Mouse (Mus musculus) midbrain, embryonic 16.5 days (tissue): ENCODE measurements around the gene Btg4. TPM values are rescaled to one million over a fixed set of nuclear protein-coding genes. Genes with fewer than 3 reads are reported as not detected.

ENCODE experiments used
- ATAC-seq: fragments of 200-750 bp; cut with Nextera tagmentation; 2 replicates; pipeline ENCODE4 v1.8.0; 2017; ENCODE audit warnings: moderate TSS enrichment
- H3K27ac ChIP-seq: fragments of 300-500 bp; sonication (generic); 2 replicates; pipeline ENCODE4 v1.5.1; 2014; ENCODE audit warnings: mild to moderate bottlenecking, low read length, mixed read lengths
- H3K27me3 ChIP-seq: fragments of 300-500 bp; sonication (generic); 2 replicates; pipeline ENCODE4 v1.6.1; 2014; ENCODE audit warnings: low read depth, low read length, mixed read lengths; ENCODE audit not compliant: control insufficient read depth, insufficient read depth
- H3K36me3 ChIP-seq: fragments of 300-500 bp; sonication (generic); 2 replicates; pipeline ENCODE4 v1.6.1; 2014; ENCODE audit warnings: mild to moderate bottlenecking, low read length, moderate library complexity, mixed read lengths; ENCODE audit not compliant: control insufficient read depth, insufficient read depth
- H3K4me1 ChIP-seq: fragments of 300-500 bp; sonication (generic); 2 replicates; pipeline ENCODE4 v1.6.1; 2014; ENCODE audit warnings: mild to moderate bottlenecking, low read length, mixed read lengths; ENCODE audit not compliant: control insufficient read depth, insufficient read depth
- H3K4me2 ChIP-seq: fragments of 300-500 bp; sonication (generic); 2 replicates; pipeline ENCODE4 v1.6.1; 2014; ENCODE audit warnings: mild to moderate bottlenecking, low read length, mixed read lengths
- H3K4me3 ChIP-seq: fragments of 300-500 bp; sonication (generic); 2 replicates; pipeline ENCODE4 v1.5.1; 2014; ENCODE audit warnings: low read depth, mild to moderate bottlenecking, low read length, moderate library complexity, mixed read lengths
- H3K9ac ChIP-seq: fragments of 300-500 bp; sonication (generic); 2 replicates; pipeline ENCODE4 v1.6.1; 2014; ENCODE audit warnings: low read depth, low read length, mixed read lengths
- H3K9me3 ChIP-seq: fragments of 300-500 bp; sonication (generic); replicated peaks from 2 replicates; pipeline ENCODE4 v1.6.1; 2014; ENCODE audit warnings: mild to moderate bottlenecking, low read length, mixed read lengths; ENCODE audit not compliant: control insufficient read depth, poor library complexity, severe bottlenecking
- WGBS: fragments of 180-500 bp; shearing (Covaris S2); extraction: QIAGEN DNeasy Blood & Tissue Kit; methylation state at CpG from one replicate; pipeline ENCODE4 v1.1.7; 2014; 5-methylcytosine and 5-hydroxymethylcytosine counted together
- polyA plus RNA-seq: library from polyadenylated mRNA; unstranded; fragments of >200 nt; fragmentation: Nextera tagmentation; extraction: Ambion mirVana; gene quantifications from 2 replicates; pipeline ENCODE4 v1.2.1, GENCODE M21; 2015

The Btg4 gene
- polyA plus RNA-seq, 1 experiment from 2014 or later = not detected

- Histone ChIP-seq H3K27ac (no peak overlapping the region), H3K9ac (no peak overlapping the region), H3K4me1 (no peaks in the 10 kb centered on the region), H3K4me2 (no peak overlapping the region), H3K9me3 (no peaks in the 10 kb centered on the region), H3K27me3 (no peaks in the 10 kb centered on the region), H3K36me3 (no peaks in the 10 kb centered on the region), H3K4me3 (no peak overlapping the region)
- ATAC-seq = no peak
- WGBS = 87% methylated on average over 3 of the region's 3 CpGs
These were observed 80.0 kb downstream of the Btg4 start for GRCm38 (mm10) chr9:51140711-51141110.

GRCm38 (mm10) chr9:51143437-51143836, 82.7 kb downstream of the Btg4 start:
- WGBS = 84% methylated on average over 1 of the region's 1 CpGs
- Histone ChIP-seq H3K36me3 (no peaks in the 10 kb centered on the region), H3K4me2 (no peak overlapping the region), H3K9me3 (no peaks in the 10 kb centered on the region), H3K27me3 (no peaks in the 10 kb centered on the region), H3K4me3 (no peak overlapping the region), H3K9ac (no peak overlapping the region), H3K4me1 (no peaks in the 10 kb centered on the region), H3K27ac (no peak overlapping the region)
- ATAC-seq = no peak

- H3K27ac ChIP-seq = no peak overlapping the region
- H3K27me3 ChIP-seq = no peaks in the 10 kb centered on the region
- no peaks in the 10 kb centered on the region for H3K9me3 ChIP-seq
- H3K9ac ChIP-seq = no peak overlapping the region
- no peaks in the 10 kb centered on the region for H3K36me3 ChIP-seq
- WGBS = 69% methylated on average over 6 of the region's 6 CpGs
- H3K4me2 ChIP-seq = no peak overlapping the region
- no peaks in the 10 kb centered on the region for H3K4me1 ChIP-seq
- no peak overlapping the region for H3K4me3 ChIP-seq
- ATAC-seq = no peak
These were observed 83.5 kb downstream of the Btg4 start for GRCm38 (mm10) chr9:51144218-51144617.

GRCm38 (mm10) chr9:51146496-51146895, 85.8 kb downstream of the Btg4 start:
- no peaks in the 10 kb centered on the region for H3K27me3 ChIP-seq
- no peak for ATAC-seq
- 71% methylated on average over 4 of the region's 4 CpGs for WGBS

GRCm38 (mm10) chr9:51147294-51147693, 86.6 kb downstream of the Btg4 start:
- Histone ChIP-seq H3K4me3 (no peak overlapping the region), H3K36me3 (no peaks in the 10 kb centered on the region), H3K9me3 (no peaks in the 10 kb centered on the region), H3K27me3 (no peaks in the 10 kb centered on the region), H3K27ac (no peak overlapping the region), H3K4me1 (0 out of 2 replicates have a peak, but pooled peaks cover 2% of the 10 kb centered on the region), H3K4me2 (no peak overlapping the region), H3K9ac (no peak overlapping the region)
- 86% methylated on average over 5 of the region's 5 CpGs for WGBS
- ATAC-seq = no peak

More at GRCm38 (mm10) chr9:51146496-51146895, 85.8 kb downstream of the Btg4 start:
- H3K4me1 ChIP-seq = no peaks in the 10 kb centered on the region
- H3K4me3 ChIP-seq = no peak overlapping the region
- no peak overlapping the region for H3K27ac ChIP-seq
- H3K4me2 ChIP-seq = no peak overlapping the region
- H3K9ac ChIP-seq = no peak overlapping the region
- no peaks in the 10 kb centered on the region for H3K36me3 ChIP-seq
- H3K9me3 ChIP-seq = no peaks in the 10 kb centered on the region

- H3K4me2 ChIP-seq = peak overlapping the region; percentile 19; the same call in 1 of the 2 replicates
- H3K4me3 ChIP-seq = no peak overlapping the region
- H3K27me3 ChIP-seq = no peaks in the 10 kb centered on the region
- H3K27ac ChIP-seq = no peak overlapping the region
- 0 out of 2 replicates have a peak, but pooled peaks cover 3% of the 10 kb centered on the region for H3K4me1 ChIP-seq
- H3K9me3 ChIP-seq = no peaks in the 10 kb centered on the region
- WGBS = 19% methylated on average over 10 of the region's 13 CpGs
- ATAC-seq = peak; percentile 85
- H3K9ac ChIP-seq = no peak overlapping the region
- H3K36me3 ChIP-seq = no peaks in the 10 kb centered on the region
These were observed 91.5 kb downstream of the Btg4 start for GRCm38 (mm10) chr9:51152079-51152752.

- H3K9me3 ChIP-seq = no peaks in the 10 kb centered on the region
- no peak overlapping the region for H3K4me3 ChIP-seq
- ATAC-seq = peak; percentile 82
- no peaks in the 10 kb centered on the region for H3K36me3 ChIP-seq
- no peak overlapping the region for H3K27ac ChIP-seq
- no peaks in the 10 kb centered on the region for H3K27me3 ChIP-seq
- H3K4me1 ChIP-seq = no peaks in the 10 kb centered on the region
- whole genome bisulfite sequencing = 26% methylated on average over 4 of the region's 4 CpGs
- H3K9ac ChIP-seq = no peak overlapping the region
- no peak overlapping the region for H3K4me2 ChIP-seq
These were observed 101.2 kb downstream of the Btg4 start for GRCm38 (mm10) chr9:51161771-51162388.

- ATAC-seq = no peak
- Histone ChIP-seq H3K4me2 (no peak overlapping the region), H3K4me3 (no peak overlapping the region), H3K9ac (no peak overlapping the region), H3K9me3 (no peaks in the 10 kb centered on the region), H3K4me1 (no peaks in the 10 kb centered on the region), H3K27me3 (no peaks in the 10 kb centered on the region), H3K36me3 (no peaks in the 10 kb centered on the region), H3K27ac (no peak overlapping the region)
- 85% methylated on average over 5 of the region's 5 CpGs for WGBS
These were observed 103.3 kb downstream of the Btg4 start for GRCm38 (mm10) chr9:51163989-51164388.
